Mouse (Mus musculus) thymus, adult 18-20 months (tissue): ENCODE results near the gene Tcp1.
"Not testable (repeated sequence)": the region's sequence is repeated elsewhere in the genome, so short reads cannot be mapped to it uniquely, and the experiment has no call there.

Experiments used
- DNase-seq, 2 experiments: peaks; one replicate each; pipeline ENCODE4 v3.0.0; 2022; ENCODE audit warnings: mixed read lengths in 2 of 2

The Tcp1 gene

DNA sequence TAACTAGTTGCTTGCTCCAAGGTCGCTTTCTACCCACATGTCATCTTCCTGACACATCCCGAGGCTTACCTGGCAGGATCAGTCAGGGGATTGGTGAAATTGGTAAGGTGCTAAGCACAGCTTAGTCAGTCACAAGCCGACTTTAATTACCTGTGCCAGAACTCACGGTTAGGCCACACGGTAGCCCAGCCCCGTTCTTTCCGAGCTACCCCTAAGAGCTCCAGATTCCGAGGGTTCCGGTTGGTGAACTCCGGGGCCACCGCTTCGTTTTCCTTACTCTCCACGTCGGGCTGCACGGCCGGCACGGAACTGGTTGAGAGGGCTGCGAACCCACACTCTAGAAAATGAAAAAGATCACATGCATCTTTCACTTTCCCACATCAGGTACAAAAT, at the start of gene Tcp1:
Gene Tcp1 (plus strand): TSS at position 214 of the 393 bp plus-strand sequence.
- DNase-seq: peak in 1 of 2 experiments; percentile 28

DNA sequence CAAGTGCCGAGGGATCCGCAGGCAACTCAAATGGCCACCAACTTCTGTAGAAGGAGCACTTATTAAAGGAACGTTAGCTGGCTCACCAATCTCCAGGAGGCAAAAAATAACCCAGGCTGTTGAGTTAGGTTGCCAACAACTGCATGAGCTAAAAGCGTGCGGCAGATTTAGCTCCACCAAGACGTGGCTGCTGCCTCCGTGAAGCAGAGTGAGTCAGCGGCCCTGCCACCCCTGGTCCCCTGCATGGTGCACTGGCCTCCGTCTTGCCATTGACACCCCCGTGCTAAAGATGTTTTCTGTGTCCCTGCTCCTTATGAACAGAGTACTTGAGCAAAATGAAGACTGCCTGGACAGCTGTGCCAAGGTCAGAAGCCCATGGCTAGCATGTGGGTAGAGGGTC, 48.6 kb upstream of the Tcp1 start:
- DNase-seq: no peak

DNA sequence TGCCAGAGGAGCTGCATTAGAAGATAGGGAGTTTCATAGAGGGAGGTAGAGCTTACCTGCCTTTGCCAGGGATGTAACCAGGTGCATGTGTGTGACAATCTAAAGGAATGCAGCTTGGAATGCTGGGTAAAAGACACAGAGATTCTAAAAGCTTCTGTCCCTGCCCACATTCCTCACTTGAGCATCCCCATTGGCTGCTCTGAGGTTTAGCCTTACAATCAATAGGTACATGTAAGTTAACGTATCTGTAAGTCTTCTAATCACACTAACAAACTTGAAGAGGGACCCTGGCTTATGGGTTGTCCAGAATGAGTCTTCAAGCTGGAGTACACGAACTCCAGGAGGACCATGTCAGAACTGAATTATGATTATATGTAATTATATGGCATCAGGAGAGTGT, 47.5 kb upstream of the Tcp1 start, which contains the start of gene Mas1:
Gene Mas1 (minus strand): TSS at position 101 of the 400 bp plus-strand sequence.
- no peak for DNase-seq

- no peak for DNase-seq
Observed at GRCm38 (mm10) chr17:12868640-12869039, 46.9 kb upstream of the Tcp1 start.

GRCm38 (mm10) chr17:12872275-12873028, 43.0 kb upstream of the Tcp1 start:
- peak in 1 of 2 experiments; percentile 18 for DNase-seq

- no peak for DNase-seq
Observed at GRCm38 (mm10) chr17:12875734-12876133, 39.8 kb upstream of the Tcp1 start, which contains the start of gene Mrgprh. Mrgprh (plus strand) TSS chr17:12876034.

- peak; percentile 46 to 63 for DNase-seq
Observed at GRCm38 (mm10) chr17:12880178-12880577, 35.3 kb upstream of the Tcp1 start.

GRCm38 (mm10) chr17:12881216-12881615, 34.3 kb upstream of the Tcp1 start:
- no peak for DNase-seq

- DNase-seq: no peak
Observed at GRCm38 (mm10) chr17:12886620-12887019, 28.9 kb upstream of the Tcp1 start.

DNA sequence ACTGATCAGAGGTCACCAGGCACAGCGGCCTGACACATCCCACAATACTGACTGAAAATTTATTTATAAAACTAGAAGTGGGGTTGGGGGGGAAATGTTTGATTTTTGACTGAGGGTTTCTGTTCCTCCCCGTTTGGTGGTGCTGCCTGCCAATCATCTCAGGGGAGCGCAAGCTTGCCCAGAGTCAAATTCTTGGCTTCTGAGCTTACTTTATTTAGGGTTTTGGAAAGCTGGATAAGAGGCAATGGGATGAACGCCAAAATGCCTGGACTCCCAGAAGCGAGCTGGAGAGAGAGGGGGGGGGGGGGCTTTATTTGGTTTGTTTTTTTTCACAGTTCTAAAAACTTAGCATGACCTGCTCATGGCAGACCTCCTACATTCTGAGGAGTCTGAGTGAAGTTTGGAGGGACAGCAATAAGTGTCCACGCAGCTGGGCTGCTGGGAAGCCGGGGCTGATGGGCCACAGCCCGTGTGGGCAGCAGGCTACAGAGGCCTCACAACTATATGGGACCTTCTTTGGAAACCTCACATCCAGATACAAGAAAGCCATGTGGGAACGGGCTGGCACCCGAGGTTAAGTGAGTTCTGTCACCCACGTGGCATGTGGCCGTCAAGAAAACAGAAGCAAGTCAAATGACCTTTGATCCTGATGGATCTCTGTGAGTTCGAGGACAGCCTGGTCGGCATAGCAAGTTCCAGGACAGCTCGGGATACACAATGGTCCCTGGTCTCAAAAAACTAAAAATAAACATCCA, 28.3 kb upstream of the Tcp1 start:
- DNase-seq: no peak

- no peak for DNase-seq
Observed at GRCm38 (mm10) chr17:12891054-12891453, 24.4 kb upstream of the Tcp1 start.

DNA sequence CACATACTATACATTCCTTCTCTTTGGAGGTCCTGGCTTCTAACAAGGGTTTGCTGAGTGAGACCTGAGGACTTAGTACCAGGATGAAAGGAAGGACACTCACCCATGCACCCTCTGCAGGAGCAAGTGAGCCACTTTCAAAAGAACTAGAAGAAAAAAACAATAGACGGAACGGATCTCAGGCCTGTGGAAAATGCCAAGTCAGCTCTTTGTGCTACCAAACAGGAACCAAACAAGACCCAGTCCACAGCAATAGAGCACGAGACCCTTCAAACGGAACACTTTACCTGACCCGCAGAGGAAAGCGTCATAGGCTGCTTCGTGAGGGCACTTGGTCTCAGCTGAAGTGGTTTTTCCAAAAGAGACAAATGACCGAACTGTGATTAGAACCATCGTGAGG, 23.5 kb upstream of the Tcp1 start:
- DNase-seq: no peak

DNA sequence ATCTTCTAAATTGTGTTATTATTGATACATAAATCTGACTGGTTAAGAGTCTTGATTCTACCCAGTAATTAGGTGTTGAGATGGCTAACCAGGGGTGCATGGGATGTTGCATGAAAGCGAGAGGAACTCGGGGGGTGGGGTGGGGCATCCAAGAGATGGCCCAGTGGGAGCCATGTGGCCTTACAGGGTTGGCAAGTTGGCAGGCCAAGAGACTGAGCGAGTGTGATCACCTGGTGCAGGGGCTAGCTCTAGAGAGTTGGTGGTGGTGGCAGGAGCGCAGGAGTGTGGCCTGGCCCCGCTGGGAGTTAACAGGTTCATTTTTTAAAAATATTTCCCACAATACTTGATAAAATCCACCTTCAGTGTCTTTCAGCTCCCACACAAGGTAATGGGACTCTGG, 17.8 kb upstream of the Tcp1 start:
- DNase-seq: no peak

DNA sequence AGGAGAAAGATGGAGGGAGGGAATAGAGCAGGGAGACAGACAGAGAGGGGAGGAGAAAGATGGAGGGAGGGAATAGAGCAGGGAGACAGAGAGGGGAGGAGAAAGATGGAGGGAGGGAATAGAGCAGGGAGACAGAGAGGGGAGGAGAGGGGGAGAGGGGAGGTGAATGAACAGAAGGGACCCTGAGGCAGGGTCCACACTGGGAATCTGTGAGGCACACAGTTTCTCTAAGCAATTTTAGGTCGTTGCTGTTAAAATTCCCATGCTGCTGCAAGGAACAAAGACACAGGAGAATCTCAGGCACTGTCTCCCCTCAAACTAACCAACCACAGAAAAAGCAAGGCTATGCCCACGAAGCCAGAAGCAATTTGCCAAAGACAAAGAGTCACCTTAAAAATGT, 16.9 kb upstream of the Tcp1 start:
- not testable (repeated sequence) for DNase-seq

GRCm38 (mm10) chr17:12902291-12902690, 13.2 kb upstream of the Tcp1 start:
- DNase-seq: no peak

DNA sequence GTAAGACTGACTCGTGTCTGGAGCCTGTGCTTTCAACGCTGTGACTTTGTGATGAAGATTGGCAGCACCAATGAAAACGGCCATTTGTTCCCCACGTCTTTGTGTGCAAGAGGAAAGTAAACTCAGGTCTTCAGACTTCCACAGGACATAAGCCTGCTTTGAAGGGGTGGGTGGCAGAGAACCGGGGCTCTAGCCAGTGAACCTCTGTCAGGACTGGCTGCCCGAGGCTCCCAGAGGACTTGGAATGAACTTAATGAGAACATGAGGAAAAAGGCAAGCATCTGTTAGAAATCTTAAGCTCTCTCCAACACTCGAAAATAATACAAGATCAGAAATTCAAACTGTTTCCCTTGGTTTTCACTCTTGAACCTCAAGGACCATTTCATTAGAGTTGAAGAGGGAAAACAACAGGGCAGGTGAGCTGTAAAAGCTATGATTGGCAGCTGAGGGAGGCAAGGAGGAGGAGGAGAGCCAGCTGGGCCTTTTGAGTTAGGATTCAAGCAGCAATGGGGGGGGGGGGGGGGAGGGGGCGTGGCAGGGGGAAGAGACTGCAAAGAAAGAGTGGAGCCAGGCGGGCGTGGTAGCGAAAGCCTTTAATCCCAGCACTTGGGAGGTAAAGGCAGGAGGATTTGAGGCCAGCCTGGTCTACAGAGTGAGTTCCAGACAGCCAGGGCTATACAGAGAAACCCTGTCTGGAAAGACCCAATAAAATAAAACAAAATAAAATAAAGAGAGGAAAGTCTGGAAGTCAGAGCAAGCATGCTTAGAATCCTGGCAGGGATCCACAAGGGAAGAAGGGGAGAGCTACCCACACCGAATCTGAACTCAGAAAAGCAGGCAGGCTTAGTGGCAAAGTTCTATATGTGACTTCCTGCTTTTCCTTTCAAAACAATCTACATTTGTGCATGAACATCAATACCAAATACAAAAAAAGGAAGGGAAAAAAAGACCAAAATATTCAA, 11.8 kb upstream of the Tcp1 start:
- no peak for DNase-seq

GRCm38 (mm10) chr17:12904349-12904748, 11.2 kb upstream of the Tcp1 start:
- no peak for DNase-seq

DNA sequence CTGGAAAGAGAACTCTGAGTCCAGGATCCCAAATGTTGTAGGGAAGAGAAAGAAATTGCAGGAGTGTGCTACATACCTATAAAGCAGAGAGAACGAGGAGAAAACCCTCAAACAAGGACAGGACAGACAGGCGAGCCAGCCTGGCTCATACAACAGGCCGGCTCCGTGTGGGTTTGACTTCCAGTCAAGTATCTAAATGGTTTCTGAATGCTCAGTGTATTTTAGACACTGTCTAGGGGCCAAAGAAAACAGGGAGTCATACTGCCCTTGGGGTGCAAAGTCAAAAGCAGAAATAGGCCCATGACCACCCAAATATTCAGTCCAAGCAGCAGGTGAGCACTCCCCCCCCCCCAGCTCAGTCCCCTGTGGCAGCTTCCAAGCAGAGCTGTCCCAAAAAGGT, 9.7 kb upstream of the Tcp1 start:
- no peak for DNase-seq

GRCm38 (mm10) chr17:12906436-12906835, 9.1 kb upstream of the Tcp1 start:
- DNase-seq: no peak

GRCm38 (mm10) chr17:12909361-12910280, 5.9 kb upstream of the Tcp1 start, which contains the start of gene Pnldc1:
Pnldc1 (minus strand) TSS chr17:12910230.
- no peak for DNase-seq

GRCm38 (mm10) chr17:12910391-12910790, 5.1 kb upstream of the Tcp1 start:
- no peak for DNase-seq
